Mouse (Mus musculus) ZHBTc4 (cell line): ENCODE measurements around the gene Gm11172.
"Not testable (repeated sequence)": the region's sequence is repeated elsewhere in the genome, so short reads cannot be mapped to it uniquely, and the experiment has no call there.

ENCODE experiments used
- DNase-seq: peaks from one replicate; pipeline ENCODE4 v3.0.0-alpha.2; 2011; ENCODE audit warnings: low read depth, low spot score

The Gm11172 gene

GRCm38 (mm10) chr16:10834542-10834910 is 21.8 kb downstream of the Gm11172 start:
- no peak for DNase-seq

DNA sequence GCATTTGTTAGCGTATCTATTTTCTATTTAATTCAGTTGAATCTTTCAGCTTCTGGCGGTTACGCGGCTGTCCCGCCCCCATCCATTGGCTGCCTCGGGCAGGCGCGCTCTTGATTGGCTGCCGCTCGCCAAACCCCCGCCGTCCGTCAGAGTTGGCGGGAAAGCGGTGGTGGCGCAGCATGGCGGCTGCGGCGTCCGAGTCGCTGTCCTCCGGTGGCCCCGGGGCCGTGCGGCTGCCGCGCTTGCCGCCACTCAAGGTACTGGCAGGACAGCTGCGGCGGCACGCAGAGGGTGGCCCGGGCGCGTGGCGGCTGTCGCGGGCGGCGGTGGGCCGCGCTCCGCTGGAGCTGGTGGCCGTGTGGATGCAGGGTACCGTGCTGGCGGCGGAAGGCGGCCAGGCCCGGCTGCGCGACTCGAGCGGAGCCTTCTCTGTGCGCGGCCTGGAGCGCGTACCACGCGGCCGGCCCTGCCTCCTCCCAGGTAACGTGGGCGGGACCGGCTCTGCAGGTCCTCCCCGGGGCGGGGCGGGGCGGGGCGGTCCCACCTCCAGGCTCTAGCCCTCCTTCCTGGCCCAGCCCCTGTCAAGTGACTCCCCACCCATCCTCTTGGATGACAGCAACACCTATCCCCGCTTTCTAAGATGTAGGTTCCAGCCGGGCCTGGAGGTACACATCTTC is 22.3 kb downstream of the Gm11172 start, which contains the start of gene Rmi2:
Gene Rmi2, plus strand, starts transcription at position 149 of the 677 bp plus-strand sequence.
- DNase-seq = peak; percentile 94

DNA sequence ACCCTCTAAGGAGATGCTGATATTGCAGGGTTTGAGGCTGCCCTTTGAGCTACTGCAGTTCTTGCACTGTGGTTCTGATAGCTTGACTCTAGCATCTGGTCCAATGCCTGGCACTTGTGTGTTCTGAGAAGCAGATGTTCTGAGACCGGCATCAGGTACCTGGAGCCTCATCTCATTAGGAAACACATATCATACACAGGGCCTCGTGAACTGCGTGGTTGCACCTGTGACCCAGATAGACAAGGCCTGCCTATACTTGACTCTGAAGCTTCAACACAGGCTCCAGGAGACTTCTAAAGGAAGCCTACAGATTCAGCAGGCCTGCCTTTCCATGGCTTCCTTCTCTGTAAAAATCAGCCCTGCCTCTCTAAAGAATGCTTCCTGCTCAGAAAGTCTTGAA is 23.7 kb downstream of the Gm11172 start:
- no peak for DNase-seq

DNA sequence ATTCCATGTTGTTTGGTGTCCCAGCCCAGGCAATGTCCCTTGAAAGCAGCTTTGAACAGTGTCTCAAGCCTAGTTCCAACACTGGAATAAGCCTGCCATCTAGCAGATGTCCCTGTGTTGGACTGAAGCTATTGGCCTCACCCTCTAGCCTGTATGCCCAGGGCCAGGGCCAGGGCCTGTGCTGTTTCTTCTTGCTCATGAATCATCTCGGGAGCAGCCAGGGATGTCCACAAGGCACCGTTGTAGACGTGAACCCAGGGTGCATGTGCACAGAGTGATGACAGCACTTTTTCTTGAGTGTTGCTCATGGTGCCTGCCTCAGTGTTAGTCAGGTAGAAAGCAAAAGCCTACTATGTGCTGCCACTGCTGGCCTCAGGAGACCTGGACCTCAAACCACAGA is 24.5 kb downstream of the Gm11172 start:
- DNase-seq = no peak

DNA sequence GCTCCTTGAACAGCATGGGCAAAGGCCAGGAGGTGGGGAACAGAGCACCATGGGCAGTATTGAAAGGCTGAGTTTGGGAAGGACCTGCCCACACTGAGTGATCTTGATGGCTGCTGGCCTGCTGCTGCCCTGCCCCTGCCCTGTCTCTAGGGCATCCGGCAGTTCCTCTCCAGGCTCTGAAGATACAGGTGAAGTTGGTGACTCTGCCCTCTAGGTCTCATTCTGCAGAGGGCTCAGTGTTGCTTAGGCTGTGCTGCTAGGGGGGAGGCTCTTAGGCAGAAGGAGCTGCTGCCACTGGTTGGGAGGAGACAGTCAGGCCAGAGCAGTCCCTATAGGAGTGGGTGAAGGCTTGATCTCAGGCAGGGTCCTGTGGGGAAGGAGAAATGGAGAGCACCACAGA is 25.2 kb downstream of the Gm11172 start:
- DNase-seq = no peak

- no peak for DNase-seq
These were observed 26.0 kb downstream of the Gm11172 start for GRCm38 (mm10) chr16:10838487-10839245.

GRCm38 (mm10) chr16:10840018-10840417 is 27.3 kb downstream of the Gm11172 start:
- no peak for DNase-seq

GRCm38 (mm10) chr16:10842282-10842855 is 29.7 kb downstream of the Gm11172 start:
- DNase-seq = no peak

GRCm38 (mm10) chr16:10843486-10844318 is 31.0 kb downstream of the Gm11172 start:
- DNase-seq = no peak

DNA sequence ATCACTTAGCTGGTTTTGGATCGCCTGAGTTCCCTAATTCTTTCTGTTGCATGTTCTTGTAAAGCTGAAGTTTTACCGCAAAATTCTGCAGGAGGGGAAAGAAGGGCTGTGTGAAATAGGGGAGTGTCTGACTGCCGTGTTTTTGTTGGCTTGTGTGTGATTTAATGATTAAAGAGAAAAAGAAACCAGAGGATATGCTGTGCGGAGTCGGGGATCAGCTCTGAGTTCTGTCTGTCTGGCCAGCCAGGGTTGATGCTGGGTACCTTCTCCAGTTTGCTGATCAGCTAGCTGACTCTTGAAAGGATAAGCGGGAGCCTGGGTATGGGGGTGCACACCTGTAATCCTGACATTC is 31.6 kb downstream of the Gm11172 start:
- no peak for DNase-seq

DNA sequence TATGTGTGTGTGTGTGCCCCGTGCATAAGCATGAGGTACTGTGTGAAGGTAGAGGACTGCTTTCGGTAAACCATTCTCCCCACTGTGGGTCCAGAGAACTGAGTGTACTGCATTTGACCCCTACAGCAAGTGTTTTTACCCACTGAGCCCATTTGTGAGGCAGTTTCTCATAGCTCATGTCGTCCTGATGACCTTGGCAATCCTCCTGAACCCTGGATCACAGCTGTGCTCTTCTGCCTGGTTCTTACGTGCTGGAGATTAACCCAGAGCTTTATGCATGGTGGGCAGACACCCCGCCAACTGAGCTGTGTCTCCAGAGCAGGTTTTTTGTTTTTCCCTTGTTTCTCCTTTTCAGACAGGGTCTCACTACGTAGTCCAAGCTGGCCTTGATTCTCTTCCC is 33.2 kb downstream of the Gm11172 start:
- DNase-seq = no peak

GRCm38 (mm10) chr16:10846503-10846902 is 33.8 kb downstream of the Gm11172 start:
- peak; percentile 92 for DNase-seq

DNA sequence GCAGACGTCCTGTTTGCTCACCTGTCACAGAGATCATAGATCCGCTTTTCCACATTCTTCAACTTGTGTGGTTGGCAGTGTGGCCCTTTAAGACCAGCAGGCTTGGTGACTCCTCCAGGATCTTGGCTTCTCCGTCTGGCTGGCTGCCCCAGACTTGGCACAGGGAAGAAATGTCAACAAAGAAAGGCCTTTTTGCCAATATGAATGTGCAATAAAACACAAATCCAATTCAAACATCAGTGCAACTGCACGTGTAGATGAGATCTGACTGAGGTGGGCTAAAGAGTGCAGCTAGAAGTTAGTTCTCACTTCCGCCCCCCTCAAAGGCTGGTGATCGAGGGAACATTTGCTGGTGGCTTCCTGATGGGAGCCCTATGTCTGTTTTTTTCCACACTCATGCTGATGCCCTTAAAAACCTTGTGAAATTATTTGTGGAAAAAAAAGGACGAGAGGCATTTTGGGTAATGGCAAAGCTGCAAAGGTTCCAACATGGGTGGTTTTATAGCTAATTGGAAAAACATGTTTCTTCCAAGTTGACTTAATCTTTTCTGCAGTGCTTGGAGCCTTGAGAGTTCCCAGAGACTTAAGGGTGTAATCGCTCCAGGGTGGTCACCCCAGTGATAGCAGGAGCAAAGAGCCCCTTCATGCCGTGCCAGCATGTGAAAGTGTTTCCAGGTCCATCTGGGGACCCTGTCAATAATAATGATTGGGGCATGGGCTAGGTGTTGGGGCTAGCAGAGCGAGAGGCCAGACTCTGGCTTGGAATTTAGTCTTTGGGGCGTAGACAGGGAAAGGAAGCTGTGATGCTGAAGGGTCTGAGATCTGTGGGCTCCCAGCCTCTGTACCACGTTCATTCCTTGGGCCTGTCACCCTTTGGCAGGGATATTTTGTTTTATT is 37.5 kb downstream of the Gm11172 start:
- DNase-seq = no peak

DNA sequence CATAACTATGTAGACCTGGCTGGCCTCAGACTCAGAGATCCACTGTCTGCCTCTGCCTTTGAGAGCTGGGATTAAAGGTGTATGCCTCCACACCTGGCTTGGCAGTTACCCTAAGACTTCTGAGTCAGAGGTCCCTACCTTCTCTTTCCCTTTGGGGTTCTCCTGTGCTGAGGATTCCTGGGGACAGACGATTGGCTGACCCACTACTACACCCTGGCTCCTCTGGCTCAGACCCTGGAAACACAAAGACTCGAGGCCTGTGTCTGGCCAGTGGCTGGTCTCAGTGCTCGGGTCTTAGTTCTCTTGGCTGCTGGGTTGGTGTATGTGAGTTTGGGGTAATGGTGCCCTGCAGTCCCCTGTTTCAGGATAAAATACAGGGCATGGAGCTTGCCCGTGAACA is 38.2 kb downstream of the Gm11172 start:
- DNase-seq = no peak

DNA sequence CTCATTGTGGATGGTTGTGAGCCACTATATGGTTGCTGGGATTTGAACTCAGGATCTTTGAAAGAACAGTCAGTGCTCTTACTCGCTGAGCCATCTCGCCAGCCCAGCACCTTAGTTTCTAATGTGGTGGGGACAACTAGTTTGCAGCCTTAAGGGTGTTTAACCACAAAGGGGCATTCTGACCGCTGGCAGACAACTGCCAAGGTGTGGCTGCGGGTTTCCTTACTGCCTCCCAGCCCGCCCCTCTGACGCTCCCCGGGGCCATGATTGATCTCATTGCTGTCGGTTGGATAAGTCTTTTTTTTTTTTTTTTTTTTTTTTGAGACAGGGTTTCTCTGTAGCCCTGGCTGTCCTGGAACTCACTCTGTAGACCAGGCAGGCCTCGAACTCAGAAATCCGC is 39.5 kb downstream of the Gm11172 start:
- DNase-seq = not testable (repeated sequence)

DNA sequence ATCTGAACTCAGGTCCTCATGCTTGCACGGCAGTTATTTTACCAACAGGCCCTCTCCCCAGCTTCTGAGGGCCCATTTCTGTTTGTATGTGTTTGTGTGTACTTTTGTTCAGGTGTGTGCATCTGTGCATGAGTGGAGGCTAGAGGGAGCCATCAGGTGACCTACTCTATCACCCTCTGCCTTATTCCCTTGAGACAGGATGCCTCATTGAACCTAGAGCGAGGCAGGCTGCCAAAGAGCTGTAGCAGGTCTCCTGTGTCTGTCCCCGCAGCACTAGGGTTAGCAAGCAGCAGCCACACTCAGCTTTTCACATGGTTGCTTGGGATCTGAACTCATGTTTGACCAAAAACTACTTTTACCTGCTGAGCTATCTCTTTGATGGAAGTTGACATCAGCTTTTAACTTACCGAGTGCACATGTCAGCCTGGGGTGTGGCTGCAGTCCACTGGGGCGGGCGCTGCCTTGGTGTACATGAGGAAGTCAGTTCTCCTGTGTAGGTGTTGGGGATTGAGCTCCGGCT is 47.1 kb downstream of the Gm11172 start:
- DNase-seq = no peak

GRCm38 (mm10) chr16:10861408-10861807 is 48.7 kb downstream of the Gm11172 start:
- DNase-seq = no peak
